8 mouse cellular contexts compared by ENCODE assay signal in the genomic region with DNA sequence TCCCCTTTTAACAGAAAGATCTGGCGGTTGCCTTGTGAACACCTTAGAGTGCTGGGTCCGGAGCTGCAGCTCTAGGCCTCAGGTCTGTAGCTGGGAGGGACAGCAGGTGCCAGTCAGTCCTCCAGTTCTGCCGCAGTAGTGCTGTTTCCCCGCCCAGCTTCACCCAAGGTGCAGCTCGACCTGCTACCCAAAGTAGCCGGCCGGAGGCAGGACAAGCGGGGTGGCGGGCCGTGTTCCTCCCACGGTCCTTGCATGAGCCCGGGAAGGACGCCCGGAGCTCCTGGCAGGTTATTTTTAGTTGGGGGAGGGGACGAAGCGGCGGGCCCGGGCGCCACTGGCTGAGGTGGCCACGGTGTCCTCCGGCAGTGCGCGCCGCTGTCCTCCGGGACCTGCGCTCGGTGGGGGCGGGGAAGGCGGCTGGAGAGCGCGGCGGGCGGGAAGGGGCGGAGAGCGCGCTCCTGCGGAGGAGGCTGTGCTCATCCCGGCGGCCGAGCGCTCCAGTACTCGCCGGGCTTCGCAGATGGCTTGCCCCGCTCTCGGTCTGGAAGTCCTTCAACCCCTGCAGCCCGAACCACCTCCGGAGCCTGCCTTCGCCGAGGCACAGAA. TPM values are rescaled to one million over a fixed set of nuclear protein-coding genes. Genes with fewer than 3 reads are reported as not detected.
DNase-seq lines count a peak whose midpoint lies in the region; ATAC-seq and TF ChIP-seq lines count a peak whose summit lies in the region.

Gene Limch1, plus strand, starts transcription at position 438 of the 606 bp plus-strand sequence.

- no peaks in the 10 kb centered on the region for H3K36me3 ChIP-seq in ES-E14 (ENCODE audit: control insufficient read depth, insufficient read depth, low read length, poor library complexity, severe bottlenecking)
- no peaks in the 10 kb centered on the region for H3K36me3 ChIP-seq in forebrain, embryonic 13.5 days (ENCODE audit: poor library complexity, severe bottlenecking)
- no peaks in the 10 kb centered on the region for H3K36me3 ChIP-seq in heart, embryonic 16.5 days (ENCODE audit: control insufficient read depth, insufficient read depth)
- H3K36me3 ChIP-seq in liver, embryonic 13.5 days, result no peaks in the 10 kb centered on the region

- H3K4me2 ChIP-seq in forebrain, embryonic 13.5 days, result peak within 1 kb of the TSS; percentile 87
- peak within 1 kb of the TSS; percentile 98 for H3K4me2 ChIP-seq in heart, embryonic 16.5 days (ENCODE audit: low read depth, low read length)
- peak within 1 kb of the TSS; percentile 70 for H3K4me2 ChIP-seq in liver, embryonic 13.5 days

- in situ Hi-C loops in ES-E14 (cut with MboI; ENCODE audit: low sequenced_read_pairs in 2 of 2, unreplicated experiment in 2 of 2), result no loop called here

- peak within 1 kb of the TSS; percentile 66 to 91 for H3K4me3 ChIP-seq in ES-E14 (ENCODE audit: insufficient read depth in 1 of 2, low read depth in 1 of 2, low read length in 2 of 2, poor library complexity in 1 of 2, severe bottlenecking in 1 of 2)
- H3K4me3 ChIP-seq in forebrain, embryonic 13.5 days, result peak within 1 kb of the TSS; percentile 60
- peak within 1 kb of the TSS; percentile 79 for H3K4me3 ChIP-seq in heart, embryonic 16.5 days (ENCODE audit: low read length)
- H3K4me3 ChIP-seq in liver, embryonic 13.5 days (replicated peaks), result peak within 1 kb of the TSS; percentile 53

- ATAC-seq in forebrain, embryonic 13.5 days, result peak; percentile 82
- ATAC-seq in heart, embryonic 16.5 days (replicated peaks; ENCODE audit: extremely low read depth, insufficient read depth, low FRiP score), result peak; percentile 81
- no peak for ATAC-seq in liver, embryonic 13.5 days (ENCODE audit: low read depth)
- ATAC-seq in erythroid progenitor cell, adult 5-6 weeks (replicated peaks; ENCODE audit: low FRiP score, poor library complexity, severe bottlenecking), result no peak

- DNase-seq in ES-E14 (ENCODE audit: low read depth, low spot score), result no peak
- peak; percentile 78 for DNase-seq in brain, embryonic 14.5 days (ENCODE audit: low read depth)
- DNase-seq in kidney, postnatal 25 days, result peak; percentile 85 to 91
- DNase-seq in liver, embryonic 13.5 days, result no peak
- peak; percentile 47 for DNase-seq in ovary, adult 18-20 months (ENCODE audit: low spot score)

- TF ChIP-seq POLR2A in brain, embryonic 14.5 days (IDR thresholded peaks at IDR 0.05; ENCODE audit: borderline replicate concordance, extremely low read depth, insufficient read depth, insufficient read length, poor library complexity, severe bottlenecking), result 0 out of 2 replicates have a peak, but pooled peaks have one; percentile 12

- H3K9me3 ChIP-seq in ES-E14 (ENCODE audit: control insufficient read depth, insufficient read depth, low read depth, low read length), result no peaks in the 10 kb centered on the region
- no peaks in the 10 kb centered on the region for H3K9me3 ChIP-seq in forebrain, embryonic 13.5 days (replicated peaks)
- peaks cover 6% of the 10 kb centered on the region; the same call in 1 of the 2 replicates for H3K9me3 ChIP-seq in heart, embryonic 16.5 days (replicated peaks; ENCODE audit: control insufficient read depth, low read length)
- H3K9me3 ChIP-seq in liver, embryonic 13.5 days (replicated peaks), result no peaks in the 10 kb centered on the region

- no peak within 1 kb of the TSS for H3K27ac ChIP-seq in ES-E14 (ENCODE audit: insufficient read depth, low read depth, low read length, poor library complexity, severe bottlenecking)
- H3K27ac ChIP-seq in forebrain, embryonic 13.5 days, result peak within 1 kb of the TSS; percentile 74
- H3K27ac ChIP-seq in heart, embryonic 16.5 days (ENCODE audit: low read length), result peak within 1 kb of the TSS; percentile 61
- no peak within 1 kb of the TSS for H3K27ac ChIP-seq in liver, embryonic 13.5 days

- peak within 1 kb of the TSS; percentile 42 for H3K9ac ChIP-seq in ES-E14 (ENCODE audit: insufficient read depth, low read depth, low read length, poor library complexity, severe bottlenecking)
- peak within 1 kb of the TSS; percentile 86 for H3K9ac ChIP-seq in forebrain, embryonic 13.5 days
- H3K9ac ChIP-seq in heart, embryonic 16.5 days (ENCODE audit: low read length), result peak within 1 kb of the TSS; percentile 77
- 0 out of 2 replicates have a peak within 1 kb of the TSS, but pooled peaks have one; percentile 17 for H3K9ac ChIP-seq in liver, embryonic 13.5 days

- TF ChIP-seq CTCF in brain, embryonic 14.5 days (IDR thresholded peaks at IDR 0.05; ENCODE audit: borderline replicate concordance, extremely low read depth, insufficient read depth, insufficient read length), result no peak

- 1% methylated on average over 33 of the region's 50 CpGs for WGBS in forebrain, embryonic 13.5 days
- WGBS in heart, embryonic 16.5 days, result under 1% methylated on average over 40 of the region's 50 CpGs
- 3% methylated on average over 47 of the region's 50 CpGs for WGBS in liver, embryonic 13.5 days (ENCODE audit: insufficient replicate concordance)

- H3K4me1 ChIP-seq in ES-E14 (ENCODE audit: control insufficient read depth in 2 of 2, insufficient read depth in 2 of 2, low read length in 2 of 2, poor library complexity in 1 of 2), result no peaks in the 10 kb centered on the region
- peaks cover 40% of the 10 kb centered on the region for H3K4me1 ChIP-seq in forebrain, embryonic 13.5 days
- H3K4me1 ChIP-seq in heart, embryonic 16.5 days (ENCODE audit: control insufficient read depth, insufficient read depth, low read length), result peaks cover 10% of the 10 kb centered on the region
- H3K4me1 ChIP-seq in liver, embryonic 13.5 days (replicated peaks), result no peaks in the 10 kb centered on the region

- peaks cover 6% of the 10 kb centered on the region; the same call in 1 of the 2 replicates for H3K27me3 ChIP-seq in forebrain, embryonic 13.5 days
- peaks cover 41% of the 10 kb centered on the region for H3K27me3 ChIP-seq in heart, embryonic 16.5 days (ENCODE audit: control insufficient read depth, insufficient read depth, low read length)
- peaks cover 44% of the 10 kb centered on the region for H3K27me3 ChIP-seq in liver, embryonic 13.5 days

TF ChIP-seq in ES-E14, 5 proteins besides CTCF, POLR2A, EP300 and RAD21:
- no peak for TF ChIP-seq ZC3H11A (IDR thresholded peaks at IDR 0.05; ENCODE audit: borderline replicate concordance, low read depth, low read length)
- no peak for TF ChIP-seq HCFC1 (IDR thresholded peaks at IDR 0.05; ENCODE audit: borderline replicate concordance, insufficient read depth, low read length)
TF ChIP-seq in ES-E14: peak in this region for 0.

RNA-seq across cellular contexts. Expression of gene Limch1, which starts in this region (rescaled TPM):
- total RNA-seq in ES-E14 (2012; rRNA removed), result 7.5 and 7.6 TPM in 2 replicates
- 22.3 and 37.8 TPM in 2 replicates for polyA plus RNA-seq in brain, embryonic 14.5 days (2012; rRNA removed)
- polyA plus RNA-seq in forebrain, embryonic 13.5 days (2015; fragmentation: Nextera tagmentation; extraction: Ambion mirVana), result 48.4 and 48.7 TPM in 2 replicates
- 22.2 and 31.3 TPM in 2 replicates for polyA plus RNA-seq in heart, embryonic 16.5 days (2015; fragmentation: Nextera tagmentation; extraction: Ambion mirVana)
- polyA plus RNA-seq in liver, embryonic 13.5 days (2015; fragmentation: Nextera tagmentation; extraction: Ambion mirVana), result 2.0 and 2.3 TPM in 2 replicates
- total RNA-seq in erythroid progenitor cell, adult 5-6 weeks (2015; ENCODE audit: low replicate concordance), result not detected in 2 replicates
- total RNA-seq in erythroid progenitor cell, adult 5-6 weeks (2017; ENCODE audit: low replicate concordance), result 0.39 TPM in 1 of 2 replicates, not detected in the other

Comparison
In these comparisons a context has a peak if more than half of its experiments do, and no peak if none do; other contexts are left out.
1. DNase-seq: peak in brain, embryonic 14.5 days (single experiment), kidney, postnatal 25 days (2 of 2) and ovary, adult 18-20 months (single experiment); none in ES-E14 (single experiment) and liver, embryonic 13.5 days (single experiment).
2. H3K27ac ChIP-seq: peak in forebrain, embryonic 13.5 days (single experiment) and heart, embryonic 16.5 days (single experiment); none in ES-E14 (single experiment) and liver, embryonic 13.5 days (single experiment).
3. H3K9ac ChIP-seq: peak in every context shown above with its lines; median percentile 86 in forebrain, embryonic 13.5 days; 77 in heart, embryonic 16.5 days; 42 in ES-E14; 17 in liver, embryonic 13.5 days.
4. ATAC-seq: peak in forebrain, embryonic 13.5 days (single experiment) and heart, embryonic 16.5 days (single experiment); none in liver, embryonic 13.5 days (single experiment) and erythroid progenitor cell, adult 5-6 weeks (single experiment).
5. Peak in every context shown above with its lines, with median percentiles within 50 percentile points of each other: H3K4me3 ChIP-seq and H3K4me2 ChIP-seq.